Mouse (Mus musculus) embryonic facial prominence, embryonic 13.5 days (tissue): ENCODE data around the gene Ubash3a. TPM values are rescaled to one million over a fixed set of nuclear protein-coding genes. Genes with fewer than 3 reads are reported as not detected.

Source experiments
- ATAC-seq: fragments of 200-750 bp; cut with Nextera tagmentation; 2 replicates; pipeline ENCODE4 v1.8.0; 2017; ENCODE audit warnings: low read depth; ENCODE audit not compliant: insufficient number of reproducible peaks, insufficient read depth, low FRiP score, low TSS enrichment
- H3K27ac ChIP-seq: fragments of 300-500 bp; sonication (generic); 2 replicates; pipeline ENCODE4 v1.5.1; 2015; ENCODE audit warnings: moderate library complexity, mild to moderate bottlenecking, inconsistent platforms
- H3K27me3 ChIP-seq: fragments of 300-500 bp; sonication (generic); 2 replicates; pipeline ENCODE4 v1.6.1; 2015; ENCODE audit warnings: mild to moderate bottlenecking, inconsistent platforms
- H3K36me3 ChIP-seq: fragments of 300-500 bp; sonication (generic); 2 replicates; pipeline ENCODE4 v1.6.1; 2015; ENCODE audit warnings: mild to moderate bottlenecking, inconsistent platforms
- H3K4me1 ChIP-seq: fragments of 300-500 bp; sonication (generic); 2 replicates; pipeline ENCODE4 v1.6.1; 2015; ENCODE audit warnings: inconsistent platforms
- H3K4me2 ChIP-seq: fragments of 300-500 bp; sonication (generic); 2 replicates; pipeline ENCODE4 v1.6.1; 2015; ENCODE audit warnings: moderate library complexity, mild to moderate bottlenecking, inconsistent platforms
- H3K4me3 ChIP-seq: fragments of 300-500 bp; sonication (generic); 2 replicates; pipeline ENCODE4 v1.5.1; 2015; ENCODE audit warnings: mild to moderate bottlenecking, inconsistent platforms
- H3K9ac ChIP-seq: fragments of 300-500 bp; sonication (generic); 2 replicates; pipeline ENCODE4 v1.6.1; 2015; ENCODE audit warnings: mild to moderate bottlenecking, inconsistent platforms
- H3K9me3 ChIP-seq: fragments of 300-500 bp; sonication (generic); 2 replicates; pipeline ENCODE4 v1.6.1; 2016; ENCODE audit warnings: inconsistent platforms
- WGBS: fragments of 180-500 bp; shearing (Covaris S2); methylation state at CpG from one replicate; pipeline ENCODE4 v1.1.7; 2015; ENCODE audit warnings: mixed read lengths; 5-methylcytosine and 5-hydroxymethylcytosine counted together
- polyA plus RNA-seq: library from polyadenylated mRNA; unstranded; fragments of >200 nt; fragmentation: Nextera tagmentation; extraction: Ambion mirVana; gene quantifications from 2 replicates; pipeline ENCODE4 v1.2.1, GENCODE M21; 2015

Ubash3a gene
- polyA plus RNA-seq, 1 experiment from 2014 or later, result 0.24 TPM

GRCm38 (mm10) chr17:31222810-31223310, 15.2 kb downstream of the Ubash3a start:
- WGBS, result 50% methylated on average over 4 of the region's 4 CpGs
- no peaks in the 10 kb centered on the region for H3K9me3 ChIP-seq
- no peak overlapping the region for H3K4me2 ChIP-seq
- H3K4me3 ChIP-seq, result no peak overlapping the region
- no peak overlapping the region for H3K9ac ChIP-seq
- H3K36me3 ChIP-seq, result no peaks in the 10 kb centered on the region
- no peaks in the 10 kb centered on the region for H3K27me3 ChIP-seq
- no peak overlapping the region for H3K27ac ChIP-seq
- no peak for ATAC-seq
- peaks cover 20% of the 10 kb centered on the region for H3K4me1 ChIP-seq

- no peak overlapping the region for H3K9ac ChIP-seq
- no peak overlapping the region for H3K27ac ChIP-seq
- ATAC-seq, result no peak
- 38% methylated on average over 7 of the region's 7 CpGs for WGBS
- peaks cover 20% of the 10 kb centered on the region for H3K4me1 ChIP-seq
- no peak overlapping the region for H3K4me3 ChIP-seq
- H3K9me3 ChIP-seq, result no peaks in the 10 kb centered on the region
- no peak overlapping the region for H3K4me2 ChIP-seq
- H3K27me3 ChIP-seq, result no peaks in the 10 kb centered on the region
- no peaks in the 10 kb centered on the region for H3K36me3 ChIP-seq
Measured at GRCm38 (mm10) chr17:31223835-31224234, 16.2 kb downstream of the Ubash3a start.

GRCm38 (mm10) chr17:31224591-31224990, 16.9 kb downstream of the Ubash3a start:
- Histone ChIP-seq H3K36me3 (no peaks in the 10 kb centered on the region), H3K9me3 (no peaks in the 10 kb centered on the region), H3K4me2 (no peak overlapping the region), H3K27me3 (no peaks in the 10 kb centered on the region), H3K27ac (no peak overlapping the region), H3K4me3 (no peak overlapping the region), H3K9ac (no peak overlapping the region), H3K4me1 (peaks cover 20% of the 10 kb centered on the region)
- no peak for ATAC-seq
- WGBS, result 75% methylated on average over 8 of the region's 8 CpGs

- WGBS, result 67% methylated on average over 3 of the region's 3 CpGs
- no peak overlapping the region for H3K9ac ChIP-seq
- H3K4me1 ChIP-seq, result peaks cover 16% of the 10 kb centered on the region
- no peaks in the 10 kb centered on the region for H3K36me3 ChIP-seq
- no peak overlapping the region for H3K4me2 ChIP-seq
- H3K27ac ChIP-seq, result no peak overlapping the region
- H3K9me3 ChIP-seq, result no peaks in the 10 kb centered on the region
- no peak for ATAC-seq
- H3K4me3 ChIP-seq, result no peak overlapping the region
- H3K27me3 ChIP-seq, result no peaks in the 10 kb centered on the region
Measured at GRCm38 (mm10) chr17:31226368-31226767, 18.7 kb downstream of the Ubash3a start.

- H3K9me3 ChIP-seq, result no peaks in the 10 kb centered on the region
- H3K27ac ChIP-seq, result no peak overlapping the region
- 84% methylated on average over 7 of the region's 7 CpGs for WGBS
- H3K4me1 ChIP-seq, result peaks cover 14% of the 10 kb centered on the region
- H3K36me3 ChIP-seq, result no peaks in the 10 kb centered on the region
- H3K27me3 ChIP-seq, result no peaks in the 10 kb centered on the region
- no peak for ATAC-seq
- H3K9ac ChIP-seq, result no peak overlapping the region
- no peak overlapping the region for H3K4me3 ChIP-seq
- H3K4me2 ChIP-seq, result no peak overlapping the region
Measured at GRCm38 (mm10) chr17:31226931-31227330, 19.3 kb downstream of the Ubash3a start.

GRCm38 (mm10) chr17:31231780-31232179, 24.1 kb downstream of the Ubash3a start:
- Histone ChIP-seq H3K9ac (no peak overlapping the region), H3K27me3 (no peaks in the 10 kb centered on the region), H3K4me2 (no peak overlapping the region), H3K4me1 (peaks cover 7% of the 10 kb centered on the region), H3K4me3 (no peak overlapping the region), H3K36me3 (no peaks in the 10 kb centered on the region), H3K27ac (no peak overlapping the region), H3K9me3 (no peaks in the 10 kb centered on the region)
- no peak for ATAC-seq
- 48% methylated on average over 6 of the region's 6 CpGs for whole genome bisulfite sequencing

GRCm38 (mm10) chr17:31232251-31233010, 24.8 kb downstream of the Ubash3a start:
- Histone ChIP-seq H3K9ac (no peak overlapping the region), H3K36me3 (no peaks in the 10 kb centered on the region), H3K27ac (no peak overlapping the region), H3K4me3 (no peak overlapping the region), H3K27me3 (no peaks in the 10 kb centered on the region), H3K9me3 (no peaks in the 10 kb centered on the region), H3K4me2 (no peak overlapping the region), H3K4me1 (peaks cover 7% of the 10 kb centered on the region)
- no peak for ATAC-seq
- 29% methylated on average over 8 of the region's 8 CpGs for WGBS

GRCm38 (mm10) chr17:31235915-31236314, 28.2 kb downstream of the Ubash3a start:
- Histone ChIP-seq H3K4me3 (no peak overlapping the region), H3K27me3 (no peaks in the 10 kb centered on the region), H3K27ac (no peak overlapping the region), H3K9me3 (no peaks in the 10 kb centered on the region), H3K4me1 (peaks cover 7% of the 10 kb centered on the region), H3K4me2 (no peak overlapping the region), H3K9ac (no peak overlapping the region), H3K36me3 (no peaks in the 10 kb centered on the region)
- WGBS, result 87% methylated on average over 1 of the region's 1 CpGs
- ATAC-seq, result no peak

GRCm38 (mm10) chr17:31238234-31239020, 30.8 kb downstream of the Ubash3a start:
- ATAC-seq, result no peak
- Histone ChIP-seq H3K4me1 (no peaks in the 10 kb centered on the region), H3K27ac (no peak overlapping the region), H3K4me2 (no peak overlapping the region), H3K9me3 (no peaks in the 10 kb centered on the region), H3K36me3 (no peaks in the 10 kb centered on the region), H3K27me3 (no peaks in the 10 kb centered on the region), H3K4me3 (no peak overlapping the region), H3K9ac (no peak overlapping the region)
- WGBS, result 82% methylated on average over 7 of the region's 7 CpGs

- Histone ChIP-seq H3K9ac (no peak overlapping the region), H3K4me2 (no peak overlapping the region), H3K4me1 (no peaks in the 10 kb centered on the region), H3K27me3 (no peaks in the 10 kb centered on the region), H3K36me3 (no peaks in the 10 kb centered on the region), H3K4me3 (no peak overlapping the region), H3K27ac (no peak overlapping the region), H3K9me3 (no peaks in the 10 kb centered on the region)
- WGBS, result 81% methylated on average over 8 of the region's 8 CpGs
- ATAC-seq, result no peak
Measured at GRCm38 (mm10) chr17:31241156-31241555, 33.5 kb downstream of the Ubash3a start.

GRCm38 (mm10) chr17:31242764-31243163, 35.1 kb downstream of the Ubash3a start:
- H3K9ac ChIP-seq, result no peak overlapping the region
- no peaks in the 10 kb centered on the region for H3K4me1 ChIP-seq
- H3K4me3 ChIP-seq, result no peak overlapping the region
- ATAC-seq, result no peak
- no peak overlapping the region for H3K27ac ChIP-seq
- no peak overlapping the region for H3K4me2 ChIP-seq
- no peaks in the 10 kb centered on the region for H3K27me3 ChIP-seq
- H3K36me3 ChIP-seq, result no peaks in the 10 kb centered on the region
- no peaks in the 10 kb centered on the region for H3K9me3 ChIP-seq
- WGBS, result 0% methylated on average over 1 of the region's 1 CpGs

- H3K9me3 ChIP-seq, result no peaks in the 10 kb centered on the region
- 74% methylated on average over 5 of the region's 5 CpGs for WGBS
- ATAC-seq, result no peak
Measured at GRCm38 (mm10) chr17:31245321-31245720, 37.6 kb downstream of the Ubash3a start.

More at GRCm38 (mm10) chr17:31245321-31245720, 37.6 kb downstream of the Ubash3a start:
- H3K4me2 ChIP-seq, result no peak overlapping the region
- no peak overlapping the region for H3K4me3 ChIP-seq
- H3K9ac ChIP-seq, result no peak overlapping the region
- no peaks in the 10 kb centered on the region for H3K4me1 ChIP-seq
- H3K36me3 ChIP-seq, result no peaks in the 10 kb centered on the region
- no peak overlapping the region for H3K27ac ChIP-seq
- no peaks in the 10 kb centered on the region for H3K27me3 ChIP-seq
